Mouse (Mus musculus): ENCODE results near the gene Cdk19.

DNA sequence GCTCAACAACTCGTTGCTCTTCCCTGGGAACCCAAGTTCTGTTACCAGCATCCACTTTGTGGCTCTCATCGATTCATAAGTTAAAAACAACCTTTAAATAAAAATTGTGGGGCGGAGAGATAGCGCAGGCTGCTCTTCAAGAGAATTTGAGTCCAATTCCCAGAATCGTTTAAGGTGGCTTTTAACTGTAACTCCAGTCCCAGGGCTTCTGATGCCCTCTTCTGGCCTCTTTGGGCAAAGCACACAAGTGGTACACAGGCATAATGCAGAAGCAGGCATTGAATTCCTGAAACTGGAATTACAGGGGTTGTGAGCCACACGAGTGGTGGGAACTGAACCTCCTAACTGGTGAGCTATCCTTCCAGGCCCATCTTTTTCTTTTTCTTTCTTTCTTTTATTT is 190.3 kb downstream of the Cdk19 start:
- TF ChIP-seq MAX (IDR thresholded peaks at IDR 0.05; ENCODE audit: low read length) (no peak), POLR2A (IDR thresholded peaks at IDR 0.05; ENCODE audit: control insufficient read depth in 1 of 2, insufficient read depth in 1 of 2, low read depth in 1 of 2, low read length in 2 of 2, poor library complexity in 1 of 2) (no peak; a peak in 1 of 4 replicates)
